In the genomic region with DNA sequence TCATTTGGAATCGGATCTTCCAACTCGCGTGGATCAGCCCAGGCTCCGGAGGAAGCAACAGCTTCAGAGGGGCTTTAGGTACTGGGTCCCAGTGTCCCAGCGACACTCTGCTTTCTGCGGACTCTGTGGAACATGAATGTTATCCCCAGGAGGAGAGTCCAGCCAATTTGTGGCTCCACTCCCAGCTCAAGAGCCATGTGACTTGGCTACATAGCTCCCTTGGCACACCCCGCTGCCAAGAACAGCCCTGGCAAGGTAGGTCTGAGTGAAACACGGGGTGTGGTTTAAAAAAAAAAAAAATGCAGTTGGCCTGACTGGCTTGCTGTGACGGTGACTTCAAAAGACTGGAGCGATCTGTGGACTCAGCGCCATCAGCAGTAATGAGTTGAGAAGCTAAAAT, we compare ENCODE assay signal across 8 mouse cellular contexts. TPM values are rescaled to one million over a fixed set of nuclear protein-coding genes. Genes with fewer than 3 reads are reported as not detected.
DNase-seq lines count a peak whose midpoint lies in the region.

No protein-coding gene starts in this region.

- DNase-seq in heart, adult 18-20 months: peak; percentile 91 to 92
- DNase-seq in heart, embryonic 10.5 days (ENCODE audit: low spot score): no peak
- DNase-seq in adrenal gland, postnatal 36 days: peak; percentile 84 to 87
- DNase-seq in gastrocnemius, postnatal 10 days: peak; percentile 84
- peak; percentile 89 to 95 for DNase-seq in kidney, postnatal 36 days
- DNase-seq in lung, postnatal 36 days: peak; percentile 94
- peak; percentile 41 for DNase-seq in urinary bladder, postnatal 10 days (ENCODE audit: low spot score)
- no peak for DNase-seq in spleen, postnatal 10 days (ENCODE audit: low spot score in 2 of 2)

- H3K4me3 ChIP-seq in heart, embryonic 10.5 days: no peak overlapping the region

- H3K27ac ChIP-seq in heart, embryonic 10.5 days: no peak overlapping the region

- no peaks in the 10 kb centered on the region for H3K9me3 ChIP-seq in heart, embryonic 10.5 days

- H3K4me1 ChIP-seq in heart, embryonic 10.5 days: no peaks in the 10 kb centered on the region

- H3K36me3 ChIP-seq in heart, embryonic 10.5 days: no peaks in the 10 kb centered on the region

- no peaks in the 10 kb centered on the region for H3K27me3 ChIP-seq in heart, embryonic 10.5 days (ENCODE audit: insufficient read depth, poor library complexity, severe bottlenecking)

- 78% methylated on average over 11 of the region's 11 CpGs for WGBS in heart, embryonic 10.5 days

RNA-seq across cellular contexts. Expression of a gene that starts 19.4 kb away (rescaled TPM):
- total RNA-seq in heart, adult 18-20 months (2021): 10 to 100 TPM; 23.5 to 27.7 TPM
- polyA plus RNA-seq in heart, embryonic 10.5 days (2016; fragmentation: Nextera tagmentation; extraction: Ambion mirVana): 6.1 and 8.4 TPM in 2 replicates
- 10 to 100 TPM; 58.6 to 65.2 TPM for total RNA-seq in adrenal gland, postnatal 36 days (2021)
- 10 to 100 TPM; 39.6 to 44.4 TPM for total RNA-seq in gastrocnemius, postnatal 10 days (2021)

Comparison
In these comparisons a context has a peak if more than half of its experiments do, and no peak if none do; other contexts are left out.
1. DNase-seq: peak in heart, adult 18-20 months (2 of 2), adrenal gland, postnatal 36 days (2 of 2), gastrocnemius, postnatal 10 days (single experiment), kidney, postnatal 36 days (2 of 2), lung, postnatal 36 days (single experiment) and urinary bladder, postnatal 10 days (single experiment); none in heart, embryonic 10.5 days (single experiment) and spleen, postnatal 10 days (0 of 2).